In genomic region chr11:78262550-78262949, GRCm38 (mm10) we compare ENCODE assay signal across 1 mouse cellular context.
TF ChIP-seq lines count a peak whose summit lies in the region.

No protein-coding gene starts in this region.

TF ChIP-seq in CH12.LX, 34 proteins besides CTCF, POLR2A, EP300 and RAD21 (continued from another document):
- TF ChIP-seq TBP (conservative IDR thresholded peaks at IDR 0.05; ENCODE audit: low read depth, low read length) (no peak), RCOR1 (conservative IDR thresholded peaks at IDR 0.05; ENCODE audit: low read depth, low read length) (no peak), BHLHE40 (IDR thresholded peaks at IDR 0.05; ENCODE audit: low read depth, low read length) (no peak), CHD1 (IDR thresholded peaks at IDR 0.05; ENCODE audit: low read depth, low read length) (no peak; the same call in 1 of the 2 replicates), NRF1 (IDR thresholded peaks at IDR 0.05; ENCODE audit: low read depth, low read length) (no peak), CHD2 (IDR thresholded peaks at IDR 0.05; ENCODE audit: low read length) (no peak), MAX (IDR thresholded peaks at IDR 0.05; ENCODE audit: low read length) (0 out of 2 replicates have a peak, but pooled peaks have one; percentile 17), ELF1 (IDR thresholded peaks at IDR 0.05; ENCODE audit: low read depth, low read length) (peak; percentile 54), GABPA (IDR thresholded peaks at IDR 0.05; ENCODE audit: insufficient replicate concordance, low read depth, low read length) (no peak), SMC3 (IDR thresholded peaks at IDR 0.05; ENCODE audit: low read depth, low read length) (peak; percentile 67), USF1 (IDR thresholded peaks at IDR 0.05; ENCODE audit: low read depth, low read length) (no peak)
